Mouse (Mus musculus) brown adipose tissue, adult 24 weeks (tissue): ENCODE measurements around the gene Tead1. TPM values are rescaled to one million over a fixed set of nuclear protein-coding genes. Genes with fewer than 3 reads are reported as not detected.

Source experiments
- H3K27ac ChIP-seq: fragments of 200-500 bp; replicated peaks from 2 replicates; pipeline ENCODE4 v1.5.1; 2012; ENCODE audit warnings: low read depth, mild to moderate bottlenecking, low read length
- H3K4me1 ChIP-seq: fragments of 200-500 bp; 2 replicates; pipeline ENCODE4 v1.6.1; 2012; ENCODE audit warnings: low read length, mixed read lengths; ENCODE audit not compliant: control insufficient read depth, insufficient read depth, insufficient read length
- H3K4me3 ChIP-seq: fragments of 200-500 bp; 2 replicates; pipeline ENCODE4 v1.5.1; 2012; ENCODE audit warnings: low read depth, mild to moderate bottlenecking, low read length, moderate library complexity; ENCODE audit not compliant: insufficient read depth
- polyA plus RNA-seq: library from polyadenylated mRNA; stranded (reverse); fragments of >200 nt; gene quantifications from 2 replicates; pipeline ENCODE4 v1.2.4, GENCODE M21; 2012; ENCODE audit not compliant: missing spikeins, insufficient read depth, insufficient read length

Gene Tead1
- polyA plus RNA-seq, 1 experiment = 8.7 TPM

DNA sequence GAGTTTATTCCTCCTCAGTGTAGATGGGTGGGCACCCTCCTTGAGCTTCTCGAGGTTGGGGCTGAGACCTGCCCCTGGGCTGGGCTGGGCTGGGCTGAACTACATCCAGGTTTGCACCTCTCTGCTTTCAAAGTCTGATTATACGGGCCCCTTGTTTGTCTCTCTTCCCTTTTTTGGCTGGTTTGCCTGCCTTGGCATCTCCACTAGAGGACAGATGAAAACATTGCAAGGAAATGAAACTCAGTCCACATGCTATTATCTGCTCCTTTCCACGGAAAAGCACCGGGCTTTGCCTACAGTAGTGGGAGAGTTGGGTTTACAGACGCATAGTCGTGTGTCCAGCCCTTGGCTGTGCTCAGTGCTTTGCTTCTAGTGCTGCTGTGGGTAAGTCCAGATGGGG lies 60.1 kb downstream of the Tead1 start:
- Histone ChIP-seq H3K4me1 (peaks cover 10% of the 10 kb centered on the region), H3K4me3 (no peak overlapping the region), H3K27ac (no peak overlapping the region)

DNA sequence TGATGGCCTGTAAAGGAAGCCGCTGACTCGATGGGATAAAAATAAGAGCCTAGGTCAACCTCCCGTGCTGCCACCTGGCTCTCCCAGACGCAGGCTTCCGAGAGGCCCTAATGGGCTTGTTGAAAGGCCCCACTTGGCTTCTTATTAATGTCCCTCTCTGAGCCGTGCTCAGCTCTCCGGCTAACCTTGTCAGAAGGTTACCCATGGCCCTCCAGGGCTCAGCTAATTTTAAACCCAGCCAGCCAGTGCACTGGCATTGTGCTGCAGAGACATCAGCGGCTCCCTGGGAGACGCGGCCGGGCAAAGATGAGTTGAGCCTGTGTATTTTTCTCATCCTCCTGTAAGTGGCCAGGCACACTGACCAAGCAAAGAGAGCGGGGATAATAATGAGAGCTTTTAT lies 62.7 kb downstream of the Tead1 start:
- H3K27ac ChIP-seq = no peak overlapping the region
- peaks cover 10% of the 10 kb centered on the region for H3K4me1 ChIP-seq
- no peak overlapping the region for H3K4me3 ChIP-seq

DNA sequence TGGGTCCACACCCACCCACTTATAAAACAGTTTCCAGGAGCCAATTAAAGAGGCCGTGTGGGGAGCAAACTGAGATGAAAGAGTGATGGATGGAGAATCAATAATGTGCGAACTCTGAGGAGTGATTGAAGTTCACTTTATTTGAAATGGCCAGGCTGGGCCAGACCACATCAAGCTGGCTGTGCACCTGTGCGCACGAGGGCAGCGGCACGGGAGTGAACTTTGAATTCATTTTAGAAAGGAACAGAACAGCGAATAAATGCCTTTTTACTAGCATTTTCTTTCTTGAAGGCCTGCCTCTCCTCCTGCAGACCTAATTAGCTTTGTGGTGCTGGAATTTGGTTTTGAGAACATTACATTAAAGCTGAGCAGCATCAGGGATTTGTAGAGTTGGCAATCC lies 63.9 kb downstream of the Tead1 start:
- Histone ChIP-seq H3K27ac (no peak overlapping the region), H3K4me1 (peaks cover 10% of the 10 kb centered on the region), H3K4me3 (no peak overlapping the region)

DNA sequence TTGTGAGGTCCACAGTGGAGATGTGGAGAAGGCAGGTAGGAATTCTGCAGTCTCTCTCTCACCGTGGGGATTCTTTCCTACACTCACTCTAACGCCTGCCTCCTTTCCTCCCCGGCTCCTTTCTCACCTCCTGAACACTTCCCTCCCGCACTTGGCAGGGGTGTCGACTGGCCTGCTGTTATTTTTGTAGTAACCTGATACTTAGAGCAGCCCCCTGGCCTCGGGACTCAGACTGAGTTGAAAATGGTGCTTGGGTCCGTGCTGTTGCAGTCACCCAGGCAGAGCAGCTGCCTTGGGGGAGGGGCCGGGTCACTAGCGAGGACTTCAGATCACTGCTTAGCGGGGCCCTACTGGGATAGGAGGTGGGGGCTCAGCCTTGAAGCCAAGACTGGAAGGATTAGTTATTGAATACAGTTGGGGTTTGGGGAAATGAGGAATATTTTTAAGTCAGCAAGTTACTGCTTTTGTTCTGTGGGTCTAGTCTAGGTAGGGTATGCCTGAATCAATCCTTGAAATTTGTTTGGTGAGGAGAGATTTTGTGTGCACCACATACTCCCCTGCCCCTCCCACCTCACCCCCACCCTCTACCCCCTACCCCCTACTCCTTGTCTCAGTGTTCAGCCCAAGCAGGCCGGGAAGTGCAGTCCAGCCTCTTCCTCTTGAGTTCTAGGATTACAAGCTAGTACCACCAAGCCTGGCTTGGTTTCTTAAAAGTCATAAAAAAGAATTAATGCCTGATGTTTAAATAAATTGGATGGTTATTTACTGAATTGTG lies 64.7 kb downstream of the Tead1 start:
- H3K4me3 ChIP-seq = no peak overlapping the region
- no peak overlapping the region for H3K27ac ChIP-seq
- peaks cover 10% of the 10 kb centered on the region for H3K4me1 ChIP-seq

DNA sequence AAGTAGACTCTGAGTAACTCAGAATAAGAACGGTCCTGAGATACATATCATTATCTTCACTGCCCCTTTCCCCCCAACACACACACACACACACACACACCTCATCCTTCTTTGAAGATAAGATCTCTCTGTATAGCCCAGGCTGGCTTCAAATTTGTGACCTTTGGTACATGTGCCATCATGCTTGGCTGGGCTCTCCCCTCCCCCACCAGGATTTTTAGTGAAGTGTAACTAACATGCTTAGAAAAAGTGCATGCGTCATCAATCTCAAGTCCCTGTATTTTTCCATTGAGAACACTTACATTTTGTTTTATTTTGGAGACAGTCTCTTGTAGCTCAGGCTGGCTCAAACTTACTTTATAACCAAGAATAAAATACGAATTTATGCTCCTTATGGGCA lies 68.1 kb downstream of the Tead1 start:
- peaks cover 8% of the 10 kb centered on the region; the same call in 1 of the 2 replicates for H3K4me1 ChIP-seq
- H3K27ac ChIP-seq = no peak overlapping the region
- H3K4me3 ChIP-seq = no peak overlapping the region

DNA sequence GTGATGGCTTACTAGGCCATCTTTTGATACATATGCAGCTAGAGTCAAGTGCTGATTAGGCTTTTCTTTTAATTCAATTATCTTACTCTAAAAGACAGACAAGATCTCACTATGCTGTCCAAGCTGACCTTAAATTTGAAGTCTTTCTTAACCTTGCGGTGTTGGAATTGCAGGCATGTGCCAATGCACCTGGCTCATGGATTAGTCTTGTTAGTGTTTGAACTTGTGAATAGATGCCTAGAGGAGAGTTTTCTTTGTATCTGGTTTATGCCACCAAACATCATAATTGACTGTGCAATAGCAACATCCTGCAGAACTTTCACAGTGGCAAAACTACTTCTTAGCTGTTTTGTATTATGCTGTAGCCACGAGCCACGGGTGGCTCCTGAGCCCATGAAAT lies 68.7 kb downstream of the Tead1 start:
- Histone ChIP-seq H3K27ac (no peak overlapping the region), H3K4me3 (no peak overlapping the region), H3K4me1 (peaks cover 13% of the 10 kb centered on the region)

DNA sequence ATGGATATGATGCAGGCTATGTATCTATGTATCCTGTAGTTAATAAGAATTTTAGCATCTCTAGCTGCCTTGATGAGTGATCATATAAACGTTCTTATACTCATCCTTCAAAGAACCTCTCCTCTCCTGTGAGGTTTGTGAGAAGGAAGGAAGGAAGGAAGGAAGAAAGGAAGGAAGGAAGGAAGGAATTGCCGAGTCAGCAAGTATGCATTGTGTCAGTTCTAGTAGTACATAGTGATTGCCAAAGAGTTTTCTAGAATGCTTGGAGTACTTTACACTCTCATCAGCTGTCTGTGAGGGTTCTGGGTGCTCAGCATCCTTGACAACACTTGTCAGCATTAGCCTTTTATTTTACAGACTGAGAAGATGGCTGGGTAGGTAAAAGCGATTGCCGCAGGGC lies 69.2 kb downstream of the Tead1 start:
- H3K4me1 ChIP-seq = peaks cover 14% of the 10 kb centered on the region
- H3K4me3 ChIP-seq = no peak overlapping the region
- no peak overlapping the region for H3K27ac ChIP-seq

DNA sequence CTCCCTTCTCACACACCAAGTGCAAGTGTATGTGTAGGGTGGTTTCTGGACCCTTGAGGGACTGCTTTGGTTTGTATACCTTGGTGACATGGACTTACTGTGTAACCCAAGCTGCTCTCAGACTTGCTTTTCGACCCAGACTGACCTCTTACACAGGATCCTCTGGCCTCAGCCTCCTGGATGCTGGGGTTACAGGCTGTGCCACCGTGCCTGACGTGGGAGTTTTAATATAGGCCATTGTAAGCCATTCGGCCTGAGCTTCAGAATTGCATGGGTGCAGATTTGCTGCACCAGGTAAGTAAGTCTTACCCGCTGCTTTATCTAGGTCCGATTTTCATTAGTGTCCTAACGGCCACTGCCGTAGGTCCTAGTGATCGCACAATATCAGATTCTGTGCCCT lies 71.0 kb downstream of the Tead1 start:
- Histone ChIP-seq H3K4me1 (peaks cover 17% of the 10 kb centered on the region), H3K4me3 (no peak overlapping the region), H3K27ac (no peak overlapping the region)

DNA sequence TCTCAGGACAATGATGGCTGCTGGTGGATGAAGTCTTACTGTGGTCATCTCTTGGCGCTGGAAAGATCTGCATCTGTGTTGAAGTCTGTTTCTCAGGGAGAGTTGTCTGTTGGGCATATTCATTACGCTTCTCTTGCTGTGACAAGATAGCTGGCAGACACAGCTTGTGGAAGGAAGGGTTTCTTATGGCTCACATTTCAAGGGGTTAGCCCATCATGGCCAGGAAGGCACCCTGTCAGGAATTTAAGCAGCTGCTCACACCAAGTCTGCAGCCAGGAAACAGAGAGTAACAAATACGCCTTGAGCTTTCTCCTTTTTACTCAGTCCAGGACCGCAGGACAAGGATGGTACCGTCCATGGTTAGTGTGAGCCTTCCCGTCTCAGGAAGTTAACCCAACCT lies 73.2 kb downstream of the Tead1 start:
- Histone ChIP-seq H3K4me1 (peaks cover 17% of the 10 kb centered on the region), H3K27ac (peak overlapping the region; percentile 77; the same call in 1 of the 2 replicates), H3K4me3 (no peak overlapping the region)

DNA sequence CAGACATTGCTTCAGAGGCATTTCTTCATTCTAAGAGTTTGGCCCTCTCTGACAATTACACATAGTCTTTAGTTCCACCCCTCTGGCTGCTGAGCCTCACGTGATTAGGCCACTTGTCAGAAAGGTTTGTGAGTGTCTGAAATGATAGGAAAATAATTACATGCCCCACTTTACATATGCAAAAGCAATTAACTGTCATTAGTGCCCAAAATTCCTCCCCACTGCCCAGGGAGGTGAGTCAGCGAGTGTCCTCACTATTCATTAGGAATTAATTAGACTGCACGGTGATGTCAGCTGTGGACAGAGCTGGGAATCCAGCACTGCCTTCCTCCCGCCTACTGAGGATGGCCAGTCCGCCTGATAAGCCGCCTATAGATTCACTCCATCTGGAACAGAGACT lies 74.2 kb downstream of the Tead1 start:
- Histone ChIP-seq H3K4me1 (peaks cover 17% of the 10 kb centered on the region), H3K4me3 (no peak overlapping the region), H3K27ac (peak overlapping the region; percentile 83)

DNA sequence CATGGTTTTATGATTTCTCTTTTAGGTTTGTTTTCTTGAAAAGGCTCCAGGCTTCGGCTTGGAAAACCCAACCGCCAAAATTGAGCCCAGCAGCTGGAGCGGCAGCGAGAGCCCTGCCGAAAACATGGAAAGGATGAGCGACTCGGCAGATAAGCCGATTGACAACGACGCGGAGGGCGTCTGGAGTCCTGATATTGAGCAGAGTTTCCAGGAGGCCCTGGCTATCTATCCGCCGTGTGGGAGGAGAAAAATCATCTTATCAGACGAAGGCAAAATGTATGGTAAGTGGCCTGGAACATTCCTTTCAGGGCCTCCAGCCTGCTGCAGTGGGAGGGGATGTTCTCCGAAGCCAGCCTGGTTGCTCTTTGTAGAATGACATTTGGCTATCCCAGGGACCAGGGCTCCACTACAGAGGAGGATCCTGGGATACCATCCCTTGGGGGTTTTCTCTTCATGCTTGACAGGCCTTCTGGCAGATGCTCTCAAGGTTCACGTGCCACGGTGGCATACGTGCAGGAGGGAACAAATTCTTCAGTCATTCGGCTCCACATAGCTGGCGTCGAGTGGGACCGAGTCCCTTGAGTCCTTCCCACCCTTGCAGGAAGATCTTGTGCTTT lies 80.3 kb downstream of the Tead1 start:
- H3K4me3 ChIP-seq = no peak overlapping the region
- no peak overlapping the region for H3K27ac ChIP-seq
- peaks cover 22% of the 10 kb centered on the region for H3K4me1 ChIP-seq

DNA sequence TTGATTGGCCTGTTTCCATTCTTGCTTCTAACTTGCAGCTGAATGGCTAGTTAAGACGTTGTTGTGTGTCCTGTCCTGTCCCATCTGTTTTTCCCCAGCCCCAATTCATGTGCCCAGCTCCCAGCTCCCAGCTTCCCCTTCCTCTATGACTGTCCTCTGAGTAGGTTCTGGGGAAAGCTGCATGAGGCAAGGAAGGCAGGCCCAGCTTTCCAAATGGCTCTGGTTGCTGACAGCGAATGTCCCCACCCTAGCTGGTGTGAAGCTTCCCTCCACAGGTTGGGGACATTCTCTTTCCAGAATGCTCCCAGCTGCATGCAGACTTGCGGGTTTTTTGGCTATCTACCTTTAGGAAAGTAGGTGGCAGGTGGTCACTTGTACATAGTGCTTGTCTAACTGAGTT lies 81.2 kb downstream of the Tead1 start:
- H3K4me1 ChIP-seq = peaks cover 22% of the 10 kb centered on the region
- no peak overlapping the region for H3K27ac ChIP-seq
- no peak overlapping the region for H3K4me3 ChIP-seq

DNA sequence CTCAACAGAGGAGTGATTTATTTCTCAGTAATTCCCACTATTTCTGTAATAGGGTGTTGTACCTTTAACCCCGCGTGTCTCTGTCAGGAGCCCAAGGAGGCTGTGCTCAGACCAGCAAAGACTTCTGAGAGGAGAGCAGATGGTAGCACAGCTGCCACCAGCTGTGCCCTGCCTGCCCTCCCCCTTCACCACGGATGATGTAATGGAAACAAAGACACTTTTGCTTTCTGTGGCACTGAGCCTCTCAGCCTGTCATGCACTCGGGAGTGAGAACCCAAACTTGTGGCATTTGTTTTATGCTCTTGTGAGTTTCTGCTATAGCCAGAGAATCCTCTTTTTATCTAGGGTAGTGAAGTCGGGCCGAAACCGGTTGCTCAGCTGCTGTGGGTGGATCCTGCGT lies 81.7 kb downstream of the Tead1 start:
- H3K4me1 ChIP-seq = peaks cover 22% of the 10 kb centered on the region
- peak overlapping the region; percentile 39; the same call in 1 of the 2 replicates for H3K27ac ChIP-seq
- no peak overlapping the region for H3K4me3 ChIP-seq

DNA sequence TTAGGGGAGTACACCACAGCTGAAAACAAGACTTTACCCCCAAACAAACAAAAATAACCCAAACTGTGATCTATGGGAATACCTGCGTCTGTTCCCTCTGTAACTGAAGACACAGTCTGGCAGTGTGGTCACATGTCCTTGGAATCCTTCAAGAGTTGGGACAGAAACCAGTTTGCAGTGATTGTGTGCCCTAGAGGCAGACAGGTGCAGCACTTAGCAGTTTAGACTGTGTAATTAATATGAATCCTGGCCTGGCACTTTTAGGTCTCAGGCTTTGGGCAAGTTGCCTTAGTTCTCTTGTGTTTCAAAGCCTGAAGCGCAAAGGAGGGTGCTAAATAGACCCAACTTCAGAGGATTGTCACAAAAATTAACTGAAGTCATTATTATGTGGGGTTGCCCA lies 83.8 kb downstream of the Tead1 start:
- peaks cover 24% of the 10 kb centered on the region for H3K4me1 ChIP-seq
- no peak overlapping the region for H3K4me3 ChIP-seq
- H3K27ac ChIP-seq = no peak overlapping the region

DNA sequence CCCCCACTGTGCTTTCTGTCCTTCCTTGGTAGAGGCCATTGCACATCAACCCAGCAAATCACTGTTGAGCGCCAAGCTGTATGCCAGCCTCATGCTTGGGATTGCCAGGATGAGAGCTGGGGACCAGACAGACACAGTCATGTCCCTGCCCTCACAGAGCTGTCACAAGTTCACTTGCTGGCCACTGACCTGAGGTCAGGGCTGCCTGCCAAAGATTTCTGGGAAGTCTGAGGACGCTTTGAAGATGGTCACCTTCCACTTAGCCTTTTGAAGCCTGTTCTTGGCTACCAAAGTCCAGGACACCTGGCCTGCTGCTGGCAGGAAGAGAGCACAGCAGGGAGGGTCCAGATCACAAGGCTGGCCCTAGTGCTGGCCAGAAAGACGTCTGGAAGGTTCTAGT lies 84.4 kb downstream of the Tead1 start:
- Histone ChIP-seq H3K27ac (no peak overlapping the region), H3K4me1 (peaks cover 25% of the 10 kb centered on the region), H3K4me3 (no peak overlapping the region)

DNA sequence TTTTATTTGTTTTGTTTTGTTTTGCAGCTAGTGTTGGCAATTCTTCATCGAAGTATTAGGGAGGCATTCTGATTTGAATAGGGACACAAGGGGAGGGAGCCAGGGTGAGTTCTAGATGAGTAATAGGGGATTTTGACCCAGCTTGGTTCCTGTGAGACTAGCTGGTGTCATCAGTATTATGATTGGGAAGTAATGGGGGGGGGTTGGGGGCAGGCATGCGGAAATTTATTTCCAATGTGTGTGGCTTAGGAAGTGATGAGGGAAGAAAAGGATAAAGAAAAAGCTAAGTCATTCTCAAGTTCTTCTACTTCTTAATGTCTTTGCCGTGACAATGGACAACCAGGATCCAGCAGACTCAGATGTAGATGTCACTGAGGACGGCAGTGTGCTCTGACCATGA lies 85.8 kb downstream of the Tead1 start:
- Histone ChIP-seq H3K27ac (no peak overlapping the region), H3K4me3 (no peak overlapping the region), H3K4me1 (peaks cover 25% of the 10 kb centered on the region)
